In genomic region chr10:60202785-60203184, GRCm38 (mm10) we compare ENCODE assay signal across 11 mouse cellular contexts. TPM values are rescaled to one million over a fixed set of nuclear protein-coding genes. Genes with fewer than 3 reads are reported as not detected.
DNase-seq lines count a peak whose midpoint lies in the region; ATAC-seq and TF ChIP-seq lines count a peak whose summit lies in the region.
"Had no signal": no experiment of that assay in that cellular context is flagged by ENCODE, and none has a peak within 500 bp of the region (broad histone marks: within the 10 kb centered on the region; RNA-seq: fewer than 3 reads in every experiment).

No protein-coding gene starts in this region.

- TF ChIP-seq CTCF in brain, embryonic 14.5 days (IDR thresholded peaks at IDR 0.05; ENCODE audit: borderline replicate concordance, extremely low read depth, insufficient read depth, insufficient read length): no peak
- TF ChIP-seq CTCF in forebrain, postnatal 0 days (IDR thresholded peaks at IDR 0.05; ENCODE audit: low read depth): no peak

- no peaks in the 10 kb centered on the region for H3K4me1 ChIP-seq in intestine, embryonic 14.5 days (replicated peaks; ENCODE audit: control insufficient read depth, insufficient read depth, low read length)
- H3K4me1 ChIP-seq in intestine, embryonic 16.5 days (ENCODE audit: control insufficient read depth, insufficient read depth, low read length): no peaks in the 10 kb centered on the region
- no peaks in the 10 kb centered on the region; the same call in 1 of the 2 replicates for H3K4me1 ChIP-seq in forebrain, postnatal 0 days (ENCODE audit: insufficient read depth)
- peaks cover 26% of the 10 kb centered on the region for H3K4me1 ChIP-seq in midbrain, embryonic 12.5 days
- H3K4me1 ChIP-seq: liver, embryonic 15.5 days had no signal

- no peaks in the 10 kb centered on the region for H3K9me3 ChIP-seq in intestine, embryonic 14.5 days (ENCODE audit: control insufficient read depth, low read length)
- no peaks in the 10 kb centered on the region for H3K9me3 ChIP-seq in intestine, embryonic 16.5 days (ENCODE audit: control insufficient read depth, low read length)
- no peaks in the 10 kb centered on the region for H3K9me3 ChIP-seq in forebrain, postnatal 0 days (ENCODE audit: low read length)
- no peaks in the 10 kb centered on the region for H3K9me3 ChIP-seq in midbrain, embryonic 12.5 days
- H3K9me3 ChIP-seq: liver, embryonic 15.5 days had no signal

- no peak overlapping the region for H3K27ac ChIP-seq in intestine, embryonic 14.5 days (ENCODE audit: low read depth)
- H3K27ac ChIP-seq in intestine, embryonic 16.5 days (ENCODE audit: low read length): no peak overlapping the region
- H3K27ac ChIP-seq in forebrain, postnatal 0 days (ENCODE audit: low read depth, low read length): peak overlapping the region; percentile 64
- peak overlapping the region; percentile 85 for H3K27ac ChIP-seq in midbrain, embryonic 12.5 days (replicated peaks)
- H3K27ac ChIP-seq: liver, embryonic 15.5 days had no signal

- DNase-seq in intestine, embryonic 14.5 days (ENCODE audit: low spot score): no peak
- peak; percentile 92 for DNase-seq in brain, embryonic 14.5 days (ENCODE audit: low read depth)
- DNase-seq in forebrain, postnatal 0 days: peak; percentile 63
- no peak for DNase-seq in gastrocnemius, postnatal 10 days
- DNase-seq in spleen, postnatal 36 days (ENCODE audit: low spot score in 2 of 2): no peak
- no peak for DNase-seq in heart, adult 9 months (ENCODE audit: low spot score in 2 of 2)
- DNase-seq: B cell, adult 2 months; heart, postnatal 36 days had no signal

- TF ChIP-seq POLR2A in brain, embryonic 14.5 days (IDR thresholded peaks at IDR 0.05; ENCODE audit: borderline replicate concordance, extremely low read depth, insufficient read depth, insufficient read length, poor library complexity, severe bottlenecking): 0 out of 2 replicates have a peak, but pooled peaks have one; percentile 9

- H3K36me3 ChIP-seq in intestine, embryonic 14.5 days (ENCODE audit: control insufficient read depth, insufficient read depth, low read length): no peaks in the 10 kb centered on the region
- no peaks in the 10 kb centered on the region for H3K36me3 ChIP-seq in intestine, embryonic 16.5 days (ENCODE audit: control insufficient read depth, insufficient read depth, low read length)
- H3K36me3 ChIP-seq in forebrain, postnatal 0 days (ENCODE audit: insufficient read depth): no peaks in the 10 kb centered on the region
- H3K36me3 ChIP-seq in midbrain, embryonic 12.5 days: no peaks in the 10 kb centered on the region
- H3K36me3 ChIP-seq: liver, embryonic 15.5 days had no signal

- H3K9ac ChIP-seq in intestine, embryonic 14.5 days (ENCODE audit: low read length): no peak overlapping the region
- H3K9ac ChIP-seq in intestine, embryonic 16.5 days (ENCODE audit: low read depth, low read length): no peak overlapping the region
- no peak overlapping the region for H3K9ac ChIP-seq in forebrain, postnatal 0 days
- 0 out of 2 replicates have a peak overlapping the region, but pooled peaks have one; percentile 20 for H3K9ac ChIP-seq in midbrain, embryonic 12.5 days (replicated peaks)
- H3K9ac ChIP-seq: liver, embryonic 15.5 days had no signal

- 40% methylated on average over 5 of the region's 5 CpGs for WGBS in intestine, embryonic 14.5 days
- 42% methylated on average over 5 of the region's 5 CpGs for WGBS in intestine, embryonic 16.5 days
- WGBS in forebrain, postnatal 0 days: 8% methylated on average over 5 of the region's 5 CpGs
- 12% methylated on average over 5 of the region's 5 CpGs for WGBS in midbrain, embryonic 12.5 days

- no peak overlapping the region for H3K4me3 ChIP-seq in intestine, embryonic 14.5 days (ENCODE audit: low read depth, low read length)
- H3K4me3 ChIP-seq in intestine, embryonic 16.5 days (ENCODE audit: low read length): no peak overlapping the region
- H3K4me3 ChIP-seq in forebrain, postnatal 0 days (ENCODE audit: low read depth, low read length): no peak overlapping the region
- H3K4me3 ChIP-seq in midbrain, embryonic 12.5 days: no peak overlapping the region
- H3K4me3 ChIP-seq: liver, embryonic 15.5 days had no signal

- H3K4me2 ChIP-seq in intestine, embryonic 14.5 days (ENCODE audit: low read length): no peak overlapping the region
- no peak overlapping the region for H3K4me2 ChIP-seq in intestine, embryonic 16.5 days (ENCODE audit: low read depth, low read length)
- no peak overlapping the region for H3K4me2 ChIP-seq in forebrain, postnatal 0 days (ENCODE audit: low read depth)
- peak overlapping the region; percentile 19; the same call in 1 of the 2 replicates for H3K4me2 ChIP-seq in midbrain, embryonic 12.5 days (replicated peaks)
- H3K4me2 ChIP-seq: liver, embryonic 15.5 days had no signal

- H3K27me3 ChIP-seq in intestine, embryonic 14.5 days (replicated peaks; ENCODE audit: control insufficient read depth, insufficient read depth, low read length): no peaks in the 10 kb centered on the region
- H3K27me3 ChIP-seq in intestine, embryonic 16.5 days (replicated peaks; ENCODE audit: control insufficient read depth, insufficient read depth, low read length): no peaks in the 10 kb centered on the region
- H3K27me3 ChIP-seq in forebrain, postnatal 0 days (ENCODE audit: insufficient read depth, low read length): no peaks in the 10 kb centered on the region
- no peaks in the 10 kb centered on the region for H3K27me3 ChIP-seq in midbrain, embryonic 12.5 days

- 0 out of 2 replicates have a peak, but pooled peaks have one; percentile 55 for ATAC-seq in intestine, embryonic 14.5 days (replicated peaks; ENCODE audit: low FRiP score, low TSS enrichment, low read depth)
- no peak for ATAC-seq in intestine, embryonic 16.5 days
- ATAC-seq in forebrain, postnatal 0 days: peak; percentile 96
- ATAC-seq in midbrain, embryonic 12.5 days (ENCODE audit: low FRiP score, low read depth): peak; percentile 94

RNA-seq across cellular contexts. Expression of gene Chst3, which starts 16.3 kb away (rescaled TPM):
- 1.3 and 1.7 TPM in 2 replicates for polyA plus RNA-seq in intestine, embryonic 14.5 days (2014; fragmentation: Nextera tagmentation; extraction: Ambion mirVana)
- polyA plus RNA-seq in intestine, embryonic 16.5 days (2015; fragmentation: Nextera tagmentation; extraction: Ambion mirVana): 1.3 and 1.4 TPM in 2 replicates
- polyA plus RNA-seq in brain, embryonic 14.5 days (2012; rRNA removed): 3.1 and 4.6 TPM in 2 replicates
- total RNA-seq in forebrain, postnatal 0 days (2014; rRNA removed): 3.9 and 5.6 TPM in 2 replicates
- polyA plus RNA-seq in forebrain, postnatal 0 days (2015; fragmentation: Nextera tagmentation; extraction: Ambion mirVana): 0.33 and 0.61 TPM in 2 replicates
- 2.3 and 2.5 TPM in 2 replicates for polyA plus RNA-seq in midbrain, embryonic 12.5 days (2016; fragmentation: Nextera tagmentation; extraction: Ambion mirVana)
- total RNA-seq in gastrocnemius, postnatal 10 days (2021): 1 to 10 TPM; 1.9 to 2.1 TPM

Comparison
In these comparisons a context has a peak if more than half of its experiments do, and no peak if none do; other contexts are left out.
1. DNase-seq: peak in brain, embryonic 14.5 days (single experiment) and forebrain, postnatal 0 days (single experiment); none in intestine, embryonic 14.5 days (single experiment), gastrocnemius, postnatal 10 days (single experiment), spleen, postnatal 36 days (0 of 2) and heart, adult 9 months (0 of 2).
2. H3K27ac ChIP-seq: peak in forebrain, postnatal 0 days (single experiment) and midbrain, embryonic 12.5 days (single experiment); none in intestine, embryonic 14.5 days (single experiment) and intestine, embryonic 16.5 days (single experiment).